Mouse (Mus musculus) adrenal gland, postnatal 25 days (tissue): ENCODE measurements around the gene Gm5483. TPM values are rescaled to one million over a fixed set of nuclear protein-coding genes. Genes with fewer than 3 reads are reported as not detected.
"Not testable (repeated sequence)": the region's sequence is repeated elsewhere in the genome, so short reads cannot be mapped to it uniquely, and the experiment has no call there.

Source experiments
- DNase-seq: peaks from one replicate; pipeline ENCODE4 v3.0.0; 2021; ENCODE audit warnings: mixed read lengths
- long read RNA-seq: library from polyadenylated mRNA; stranded (forward); transcript quantifications from one replicate; pipeline ENCODE4 v2.0.0, GENCODE M21; 2021
- total RNA-seq: library from RNA; stranded (reverse); gene quantifications from 2 replicates; pipeline ENCODE4 v1.2.3, GENCODE M21; 2021

Gene Gm5483
- not detected in 2 replicates for total RNA-seq
- long read RNA-seq, result 0 reads

- DNase-seq, result not testable (repeated sequence)
These were observed at the start of gene Gm5483 for GRCm38 (mm10) chr16:36183912-36184311. TSS of gene Gm5483 (plus strand) at chr16:36184212.

DNA sequence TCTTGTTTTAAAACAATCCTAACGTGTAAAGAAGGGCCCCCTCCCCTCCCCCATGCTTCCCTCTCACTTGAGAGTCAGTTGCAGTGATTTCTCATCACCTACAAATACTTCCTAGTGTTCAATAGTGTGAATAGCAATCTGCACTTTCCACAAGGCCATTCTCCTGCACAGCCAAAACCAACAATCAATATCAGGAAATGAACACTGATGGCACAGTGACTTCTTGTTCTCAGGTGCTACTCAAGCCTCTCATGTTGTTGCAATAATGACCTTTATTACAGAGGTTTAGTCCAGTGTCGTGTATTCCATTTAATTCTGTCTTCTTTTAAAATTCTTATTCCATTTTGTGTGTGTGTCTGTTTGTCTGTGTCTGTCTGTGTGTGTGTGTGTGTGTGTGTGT lies 45.8 kb upstream of the Gm5483 start:
- no peak for DNase-seq

- no peak for DNase-seq
These were observed 27.5 kb upstream of the Gm5483 start, which contains the start of gene Stfa2l1 for GRCm38 (mm10) chr16:36156402-36156975. TSS of gene Stfa2l1 (plus strand) at chr16:36156811.

GRCm38 (mm10) chr16:36167841-36168240 lies 16.2 kb upstream of the Gm5483 start:
- not testable (repeated sequence) for DNase-seq

GRCm38 (mm10) chr16:36176108-36176507 lies 7.9 kb upstream of the Gm5483 start:
- no peak for DNase-seq

DNA sequence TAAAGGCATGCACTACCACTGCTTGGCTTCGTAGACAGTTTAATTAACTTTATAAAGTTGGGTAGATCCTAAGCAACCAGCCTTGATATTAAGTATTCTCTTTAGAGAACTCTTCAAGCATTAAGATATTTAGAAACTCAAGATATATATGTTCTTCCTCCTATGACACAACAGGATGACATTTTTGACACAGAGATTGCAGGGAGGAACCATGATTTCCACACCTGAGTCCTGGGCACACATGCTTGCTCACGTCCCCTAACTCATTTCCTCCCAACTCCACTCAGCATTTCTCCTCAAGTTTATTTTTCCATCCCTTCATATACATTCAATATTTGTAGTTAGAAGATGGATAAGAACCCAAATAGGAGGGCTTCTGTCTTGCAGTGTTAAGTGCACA lies 4.1 kb upstream of the Gm5483 start:
- no peak for DNase-seq

DNA sequence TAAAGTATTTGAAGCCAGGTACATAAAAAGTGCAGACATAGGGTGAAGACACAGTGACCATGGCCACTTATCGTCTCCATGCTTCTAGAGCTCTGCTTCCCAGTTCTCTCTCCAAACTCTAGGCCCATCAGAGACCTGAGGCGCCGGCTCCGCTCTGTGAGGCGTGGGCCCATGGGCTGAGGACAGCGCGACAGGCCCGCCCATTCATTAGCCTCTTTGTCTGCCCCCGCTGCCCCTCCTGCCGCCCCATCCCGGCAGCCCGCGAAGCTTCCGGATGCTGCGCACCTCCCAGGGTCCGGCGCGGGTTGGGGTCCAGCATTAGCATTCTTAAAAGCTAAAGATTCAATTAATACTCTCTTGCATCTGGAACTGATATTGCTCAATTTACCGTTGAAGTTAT lies 15.2 kb downstream of the Gm5483 start:
- DNase-seq, result no peak

DNA sequence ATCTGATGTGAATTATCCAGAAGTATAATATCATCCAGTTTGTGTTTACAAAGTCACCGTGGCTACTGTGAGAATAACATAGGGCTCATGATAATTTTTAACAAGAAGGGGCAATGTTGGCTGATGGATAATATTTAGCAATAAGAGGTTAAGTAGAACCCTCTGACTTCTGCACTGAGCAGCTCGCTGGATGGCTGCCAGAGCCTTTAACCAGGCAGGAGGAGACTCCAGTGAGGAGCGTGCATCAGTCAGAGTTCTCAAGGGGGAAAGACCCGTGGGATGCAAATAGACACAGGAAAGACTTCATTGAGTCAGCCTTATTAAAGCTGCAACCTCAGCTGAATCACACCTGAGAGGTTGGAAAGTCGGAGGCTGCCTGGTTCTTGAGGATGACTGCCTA lies 19.8 kb downstream of the Gm5483 start:
- DNase-seq, result no peak

DNA sequence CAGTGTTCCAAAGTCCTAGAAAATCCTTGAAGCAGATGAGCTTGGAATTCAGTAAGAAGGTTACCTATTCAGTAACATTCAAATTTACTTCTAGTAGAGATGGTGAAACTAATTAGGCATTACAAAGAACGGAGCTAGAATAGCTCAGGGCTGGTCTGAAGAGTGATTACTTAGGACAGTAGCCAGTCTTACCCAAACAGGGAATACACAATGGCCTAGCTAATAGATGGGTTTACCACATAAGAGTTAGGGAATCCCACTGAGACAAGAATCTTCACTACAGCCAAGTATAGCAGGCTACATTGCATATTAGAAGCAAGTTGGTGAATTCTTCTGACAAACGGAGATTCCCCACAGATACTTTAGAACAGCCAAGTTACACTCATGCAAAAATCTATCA lies 21.7 kb downstream of the Gm5483 start:
- not testable (repeated sequence) for DNase-seq

DNA sequence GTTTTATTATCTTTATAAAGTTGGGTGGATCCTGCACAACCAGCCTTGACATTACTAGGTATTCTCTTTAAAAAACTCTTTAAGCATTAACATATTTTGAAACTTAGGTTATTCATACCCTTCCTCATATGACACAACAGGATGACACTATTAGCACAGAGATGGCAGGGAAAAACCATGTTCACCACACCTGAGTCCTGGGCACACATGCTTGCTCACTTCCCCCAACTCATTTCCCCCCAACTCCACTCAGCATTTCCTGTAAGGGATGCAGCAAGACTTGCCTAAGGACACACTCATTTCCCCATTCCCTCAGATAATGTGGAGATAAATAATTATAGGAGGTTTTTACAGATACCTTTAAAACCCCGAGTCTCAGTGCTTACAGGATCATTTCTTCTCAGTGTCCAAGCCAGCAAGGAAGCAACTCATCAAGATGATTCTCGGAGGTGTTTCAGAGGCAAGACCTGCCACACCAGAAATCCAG lies 26.0 kb downstream of the Gm5483 start, which contains the start of gene Gm5416:
Gm5416 (plus strand) TSS at position 437 of the 487 bp plus-strand sequence.
- no peak for DNase-seq

GRCm38 (mm10) chr16:36221168-36221567 lies 37.2 kb downstream of the Gm5483 start, which contains the start of gene 2010005H15Rik:
TSS of gene 2010005H15Rik (plus strand) at chr16:36221468.
- DNase-seq, result not testable (repeated sequence)

Other genes with a start within 250 kb of the Gm5483 start
- gene Parp9, start 245.7 kb upstream of the Gm5483 start, total RNA-seq, result 10.0 and 14.3 TPM in 2 replicates
- gene Dtx3l, start 245.1 kb upstream of the Gm5483 start, total RNA-seq, result 6.9 and 10.8 TPM in 2 replicates
- 62.0 and 69.0 TPM in 2 replicates for gene Kpna1, start 205.5 kb upstream of the Gm5483 start, total RNA-seq
- 5.7 and 5.9 TPM in 2 replicates for gene Wdr5b, start 143.0 kb upstream of the Gm5483 start, total RNA-seq
- 164 TPM in 2 replicates for gene Fam162a, start 112.6 kb upstream of the Gm5483 start, total RNA-seq
- gene Ccdc58, start 112.5 kb upstream of the Gm5483 start, total RNA-seq, result 54.1 and 66.4 TPM in 2 replicates
- not detected in 2 replicates for gene Csta1, start 53.0 kb upstream of the Gm5483 start, total RNA-seq
- not detected in 2 replicates for gene Stfa2l1, start 27.4 kb upstream of the Gm5483 start, total RNA-seq
- gene Gm5416, start 26.2 kb downstream of the Gm5483 start, total RNA-seq, result not detected in 2 replicates
- gene 2010005H15Rik, start 37.3 kb downstream of the Gm5483 start, total RNA-seq, result 1.1 TPM in 1 of 2 replicates, not detected in the other
- gene Stfa1, start 92.7 kb downstream of the Gm5483 start, total RNA-seq, result not detected in 2 replicates
- not detected in 2 replicates for gene BC117090, start 150.1 kb downstream of the Gm5483 start, total RNA-seq
- not detected in 2 replicates for gene BC100530, start 183.5 kb downstream of the Gm5483 start, total RNA-seq
- gene Stfa2, start 224.2 kb downstream of the Gm5483 start, total RNA-seq, result not detected in 2 replicates